Mouse (Mus musculus): ENCODE data around the gene Alkbh7. TPM values are rescaled to one million over a fixed set of nuclear protein-coding genes. Genes with fewer than 3 reads are reported as not detected.

Alkbh7 gene
- polyA plus RNA-seq, 1 experiment from 2014 or later: 42.0 TPM

GRCm38 (mm10) chr17:56973956-56974707, 23.0 kb upstream of the Alkbh7 start:
- no peak overlapping the region for H3K4me2 ChIP-seq

GRCm38 (mm10) chr17:56974708-56975240, 22.4 kb upstream of the Alkbh7 start:
- no peak overlapping the region for H3K4me2 ChIP-seq
- H3K27ac ChIP-seq: no peak overlapping the region
- H3K36me3 ChIP-seq: no peaks in the 10 kb centered on the region
- 0 out of 2 replicates have a peak, but pooled peaks cover 6% of the 10 kb centered on the region for H3K27me3 ChIP-seq
- no peak for ATAC-seq (ENCODE audit: insufficient number of reproducible peaks, insufficient read depth, low FRiP score, low TSS enrichment, low read depth)
- 69% methylated on average over 5 of the region's 5 CpGs for WGBS
- H3K4me3 ChIP-seq: no peak overlapping the region
- no peaks in the 10 kb centered on the region for H3K4me1 ChIP-seq
- H3K9me3 ChIP-seq: no peaks in the 10 kb centered on the region
- no peak overlapping the region for H3K9ac ChIP-seq

More at GRCm38 (mm10) chr17:56973956-56974707, 23.0 kb upstream of the Alkbh7 start:
- Histone ChIP-seq H3K27me3 (0 out of 2 replicates have a peak, but pooled peaks cover 12% of the 10 kb centered on the region), H3K9ac (no peak overlapping the region), H3K9me3 (no peaks in the 10 kb centered on the region), H3K4me1 (no peaks in the 10 kb centered on the region), H3K4me3 (no peak overlapping the region), H3K27ac (no peak overlapping the region), H3K36me3 (no peaks in the 10 kb centered on the region)
- ATAC-seq (ENCODE audit: insufficient number of reproducible peaks, insufficient read depth, low FRiP score, low TSS enrichment, low read depth): no peak
- 64% methylated on average over 14 of the region's 14 CpGs for WGBS

- WGBS: 64% methylated on average over 3 of the region's 3 CpGs
- no peak for ATAC-seq (ENCODE audit: insufficient number of reproducible peaks, insufficient read depth, low FRiP score, low TSS enrichment, low read depth)
- H3K27ac ChIP-seq: no peak overlapping the region
- 0 out of 2 replicates have a peak, but pooled peaks cover 4% of the 10 kb centered on the region for H3K27me3 ChIP-seq
- no peak overlapping the region for H3K4me3 ChIP-seq
- no peaks in the 10 kb centered on the region for H3K9me3 ChIP-seq
- no peaks in the 10 kb centered on the region for H3K4me1 ChIP-seq
- H3K36me3 ChIP-seq: no peaks in the 10 kb centered on the region
- no peak overlapping the region for H3K4me2 ChIP-seq
- no peak overlapping the region for H3K9ac ChIP-seq
These were observed 21.7 kb upstream of the Alkbh7 start for GRCm38 (mm10) chr17:56975391-56975790.

- Histone ChIP-seq H3K9me3 (no peaks in the 10 kb centered on the region), H3K9ac (no peak overlapping the region), H3K4me2 (no peak overlapping the region), H3K36me3 (no peaks in the 10 kb centered on the region), H3K4me1 (no peaks in the 10 kb centered on the region), H3K4me3 (no peak overlapping the region), H3K27me3 (no peaks in the 10 kb centered on the region), H3K27ac (no peak overlapping the region)
- WGBS: 76% methylated on average over 8 of the region's 8 CpGs
- ATAC-seq (ENCODE audit: insufficient number of reproducible peaks, insufficient read depth, low FRiP score, low TSS enrichment, low read depth): 0 out of 2 replicates have a peak, but pooled peaks have one; percentile 41
These were observed 20.4 kb upstream of the Alkbh7 start for GRCm38 (mm10) chr17:56976531-56977390.

- Histone ChIP-seq H3K9me3 (no peaks in the 10 kb centered on the region), H3K9ac (no peak overlapping the region), H3K27me3 (no peaks in the 10 kb centered on the region), H3K27ac (no peak overlapping the region), H3K4me1 (no peaks in the 10 kb centered on the region), H3K36me3 (no peaks in the 10 kb centered on the region), H3K4me2 (no peak overlapping the region), H3K4me3 (no peak overlapping the region)
- 52% methylated on average over 4 of the region's 8 CpGs for WGBS
- no peak for ATAC-seq (ENCODE audit: insufficient number of reproducible peaks, insufficient read depth, low FRiP score, low TSS enrichment, low read depth)
These were observed 17.6 kb upstream of the Alkbh7 start for GRCm38 (mm10) chr17:56979524-56979923.

- Histone ChIP-seq H3K36me3 (no peaks in the 10 kb centered on the region), H3K27me3 (no peaks in the 10 kb centered on the region), H3K4me3 (no peak overlapping the region), H3K27ac (no peak overlapping the region), H3K4me2 (no peak overlapping the region), H3K9me3 (no peaks in the 10 kb centered on the region), H3K4me1 (no peaks in the 10 kb centered on the region), H3K9ac (no peak overlapping the region)
- WGBS: 68% methylated on average over 7 of the region's 7 CpGs
- no peak for ATAC-seq (ENCODE audit: insufficient number of reproducible peaks, insufficient read depth, low FRiP score, low TSS enrichment, low read depth)
These were observed 16.1 kb upstream of the Alkbh7 start for GRCm38 (mm10) chr17:56981049-56981448.

- no peak within 1 kb of the TSS for H3K27ac ChIP-seq
- H3K36me3 ChIP-seq: no peaks in the 10 kb centered on the region
- H3K27me3 ChIP-seq: no peaks in the 10 kb centered on the region
- H3K4me2 ChIP-seq: no peak within 1 kb of the TSS
- H3K9ac ChIP-seq: no peak within 1 kb of the TSS
- no peaks in the 10 kb centered on the region for H3K4me1 ChIP-seq
- H3K4me3 ChIP-seq: no peak within 1 kb of the TSS
- no peak for ATAC-seq (ENCODE audit: insufficient number of reproducible peaks, insufficient read depth, low FRiP score, low TSS enrichment, low read depth)
- 73% methylated on average over 5 of the region's 5 CpGs for WGBS
- no peaks in the 10 kb centered on the region for H3K9me3 ChIP-seq
These were observed 15.1 kb upstream of the Alkbh7 start, which contains the start of gene Acer1 for GRCm38 (mm10) chr17:56982013-56982412. Acer1 (minus strand) TSS chr17:56982126.

- no peak overlapping the region for H3K4me2 ChIP-seq
- H3K9me3 ChIP-seq: no peaks in the 10 kb centered on the region
- H3K27me3 ChIP-seq: no peaks in the 10 kb centered on the region
- 77% methylated on average over 9 of the region's 9 CpGs for WGBS
- no peak overlapping the region for H3K9ac ChIP-seq
- no peaks in the 10 kb centered on the region for H3K4me1 ChIP-seq
- no peak overlapping the region for H3K4me3 ChIP-seq
- H3K36me3 ChIP-seq: no peaks in the 10 kb centered on the region
- ATAC-seq (ENCODE audit: insufficient number of reproducible peaks, insufficient read depth, low FRiP score, low TSS enrichment, low read depth): no peak
- no peak overlapping the region for H3K27ac ChIP-seq
These were observed 12.3 kb upstream of the Alkbh7 start for GRCm38 (mm10) chr17:56984886-56985285.

- Histone ChIP-seq H3K4me1 (no peaks in the 10 kb centered on the region), H3K9ac (no peak overlapping the region), H3K4me3 (no peak overlapping the region), H3K27ac (no peak overlapping the region), H3K4me2 (no peak overlapping the region), H3K27me3 (no peaks in the 10 kb centered on the region), H3K9me3 (no peaks in the 10 kb centered on the region), H3K36me3 (no peaks in the 10 kb centered on the region)
- 71% methylated on average over 3 of the region's 3 CpGs for WGBS
- ATAC-seq (ENCODE audit: insufficient number of reproducible peaks, insufficient read depth, low FRiP score, low TSS enrichment, low read depth): no peak
These were observed 11.5 kb upstream of the Alkbh7 start for GRCm38 (mm10) chr17:56985656-56986055.

GRCm38 (mm10) chr17:56986105-56986805, 10.9 kb upstream of the Alkbh7 start:
- peaks cover 6% of the 10 kb centered on the region for H3K4me1 ChIP-seq
- H3K4me3 ChIP-seq: no peak overlapping the region
- H3K27me3 ChIP-seq: no peaks in the 10 kb centered on the region
- no peak for ATAC-seq (ENCODE audit: insufficient number of reproducible peaks, insufficient read depth, low FRiP score, low TSS enrichment, low read depth)
- WGBS: 69% methylated on average over 3 of the region's 3 CpGs
- H3K4me2 ChIP-seq: no peak overlapping the region
- no peaks in the 10 kb centered on the region for H3K9me3 ChIP-seq
- no peaks in the 10 kb centered on the region; the same call in 1 of the 2 replicates for H3K36me3 ChIP-seq
- H3K27ac ChIP-seq: no peak overlapping the region
- no peak overlapping the region for H3K9ac ChIP-seq

GRCm38 (mm10) chr17:56988441-56988840, 8.7 kb upstream of the Alkbh7 start:
- WGBS: 83% methylated on average over 7 of the region's 7 CpGs
- Histone ChIP-seq H3K27me3 (no peaks in the 10 kb centered on the region), H3K4me1 (peaks cover 11% of the 10 kb centered on the region), H3K4me2 (no peak overlapping the region), H3K9ac (no peak overlapping the region), H3K27ac (no peak overlapping the region), H3K36me3 (peaks cover 18% of the 10 kb centered on the region), H3K9me3 (no peaks in the 10 kb centered on the region), H3K4me3 (no peak overlapping the region)
- ATAC-seq (ENCODE audit: insufficient number of reproducible peaks, insufficient read depth, low FRiP score, low TSS enrichment, low read depth): no peak
